Mouse (Mus musculus): Measurements from ENCODE around the gene Snrk. TPM values are rescaled to one million over a fixed set of nuclear protein-coding genes. Genes with fewer than 3 reads are reported as not detected.

Gene Snrk
- polyA plus RNA-seq, 1 experiment from 2014 or later = 52.9 TPM

- no peak overlapping the region for H3K4me2 ChIP-seq (ENCODE audit: low read depth, low read length)
- H3K9me3 ChIP-seq (replicated peaks; ENCODE audit: control insufficient read depth, low read length) = no peaks in the 10 kb centered on the region
- no peaks in the 10 kb centered on the region for H3K27me3 ChIP-seq (ENCODE audit: control insufficient read depth, insufficient read depth, low read length)
- peak overlapping the region; percentile 9; the same call in 1 of the 2 replicates for H3K9ac ChIP-seq (ENCODE audit: low read length)
- ATAC-seq (ENCODE audit: insufficient read depth, low FRiP score) = no peak
- WGBS = 8% methylated on average over 6 of the region's 6 CpGs
- no peaks in the 10 kb centered on the region for H3K36me3 ChIP-seq (ENCODE audit: control insufficient read depth, insufficient read depth, low read length)
- peak overlapping the region; percentile 43 for H3K27ac ChIP-seq (ENCODE audit: low read length)
- peaks cover 13% of the 10 kb centered on the region for H3K4me1 ChIP-seq (ENCODE audit: control insufficient read depth, insufficient read depth, low read length)
- H3K4me3 ChIP-seq (replicated peaks; ENCODE audit: low read length) = no peak overlapping the region
Observed at GRCm38 (mm10) chr9:122085055-122085454, 32.0 kb upstream of the Snrk start.

GRCm38 (mm10) chr9:122085550-122086205, 31.4 kb upstream of the Snrk start:
- no peaks in the 10 kb centered on the region for H3K9me3 ChIP-seq (replicated peaks; ENCODE audit: control insufficient read depth, low read length)
- H3K4me2 ChIP-seq (ENCODE audit: low read depth, low read length) = 0 out of 2 replicates have a peak overlapping the region, but pooled peaks have one; percentile 1
- H3K27ac ChIP-seq (ENCODE audit: low read length) = peak overlapping the region; percentile 43
- H3K4me1 ChIP-seq (ENCODE audit: control insufficient read depth, insufficient read depth, low read length) = peaks cover 13% of the 10 kb centered on the region
- no peaks in the 10 kb centered on the region for H3K27me3 ChIP-seq (ENCODE audit: control insufficient read depth, insufficient read depth, low read length)
- no peak overlapping the region for H3K9ac ChIP-seq (ENCODE audit: low read length)
- ATAC-seq (ENCODE audit: insufficient read depth, low FRiP score) = no peak
- no peak overlapping the region for H3K4me3 ChIP-seq (replicated peaks; ENCODE audit: low read length)
- 58% methylated on average over 3 of the region's 3 CpGs for WGBS
- no peaks in the 10 kb centered on the region for H3K36me3 ChIP-seq (ENCODE audit: control insufficient read depth, insufficient read depth, low read length)

- Histone ChIP-seq H3K4me3 (replicated peaks; ENCODE audit: low read length) (no peak overlapping the region), H3K9me3 (replicated peaks; ENCODE audit: control insufficient read depth, low read length) (no peaks in the 10 kb centered on the region), H3K9ac (ENCODE audit: low read length) (no peak overlapping the region), H3K27me3 (ENCODE audit: control insufficient read depth, insufficient read depth, low read length) (no peaks in the 10 kb centered on the region), H3K4me1 (ENCODE audit: control insufficient read depth, insufficient read depth, low read length) (peaks cover 22% of the 10 kb centered on the region), H3K27ac (ENCODE audit: low read length) (0 out of 2 replicates have a peak overlapping the region, but pooled peaks have one; percentile 7), H3K36me3 (ENCODE audit: control insufficient read depth, insufficient read depth, low read length) (no peaks in the 10 kb centered on the region), H3K4me2 (ENCODE audit: low read depth, low read length) (no peak overlapping the region)
- no peak for ATAC-seq (ENCODE audit: insufficient read depth, low FRiP score)
- WGBS = 88% methylated on average over 6 of the region's 6 CpGs
Observed at GRCm38 (mm10) chr9:122087086-122087485, 30.0 kb upstream of the Snrk start.

- no peak for ATAC-seq (ENCODE audit: insufficient read depth, low FRiP score)
- 56% methylated on average over 7 of the region's 7 CpGs for WGBS
- H3K9ac ChIP-seq (ENCODE audit: low read length) = no peak overlapping the region
- no peaks in the 10 kb centered on the region for H3K9me3 ChIP-seq (replicated peaks; ENCODE audit: control insufficient read depth, low read length)
- peaks cover 11% of the 10 kb centered on the region for H3K4me1 ChIP-seq (ENCODE audit: control insufficient read depth, insufficient read depth, low read length)
- H3K4me2 ChIP-seq (ENCODE audit: low read depth, low read length) = no peak overlapping the region
- H3K4me3 ChIP-seq (replicated peaks; ENCODE audit: low read length) = no peak overlapping the region
- H3K27me3 ChIP-seq (ENCODE audit: control insufficient read depth, insufficient read depth, low read length) = no peaks in the 10 kb centered on the region
- peak overlapping the region; percentile 60 for H3K27ac ChIP-seq (ENCODE audit: low read length)
- H3K36me3 ChIP-seq (ENCODE audit: control insufficient read depth, insufficient read depth, low read length) = no peaks in the 10 kb centered on the region
Observed at GRCm38 (mm10) chr9:122091171-122091570, 25.9 kb upstream of the Snrk start.

- no peak overlapping the region for H3K4me2 ChIP-seq (ENCODE audit: low read depth, low read length)
- peak; percentile 50; the same call in 1 of the 2 replicates for ATAC-seq (ENCODE audit: insufficient read depth, low FRiP score)
Observed at GRCm38 (mm10) chr9:122091782-122092228, 25.3 kb upstream of the Snrk start.

GRCm38 (mm10) chr9:122094171-122094570, 22.9 kb upstream of the Snrk start:
- Histone ChIP-seq H3K27me3 (ENCODE audit: control insufficient read depth, insufficient read depth, low read length) (no peaks in the 10 kb centered on the region), H3K4me3 (replicated peaks; ENCODE audit: low read length) (no peak overlapping the region), H3K27ac (ENCODE audit: low read length) (no peak overlapping the region), H3K9ac (ENCODE audit: low read length) (no peak overlapping the region), H3K36me3 (ENCODE audit: control insufficient read depth, insufficient read depth, low read length) (no peaks in the 10 kb centered on the region), H3K9me3 (replicated peaks; ENCODE audit: control insufficient read depth, low read length) (no peaks in the 10 kb centered on the region), H3K4me1 (ENCODE audit: control insufficient read depth, insufficient read depth, low read length) (peaks cover 15% of the 10 kb centered on the region), H3K4me2 (ENCODE audit: low read depth, low read length) (no peak overlapping the region)
- WGBS = 79% methylated on average over 1 of the region's 1 CpGs
- ATAC-seq (ENCODE audit: insufficient read depth, low FRiP score) = no peak

More at GRCm38 (mm10) chr9:122091782-122092228, 25.3 kb upstream of the Snrk start:
- H3K9ac ChIP-seq (ENCODE audit: low read length) = no peak overlapping the region
- H3K4me1 ChIP-seq (ENCODE audit: control insufficient read depth, insufficient read depth, low read length) = peaks cover 9% of the 10 kb centered on the region
- no peaks in the 10 kb centered on the region for H3K9me3 ChIP-seq (replicated peaks; ENCODE audit: control insufficient read depth, low read length)
- H3K27me3 ChIP-seq (ENCODE audit: control insufficient read depth, insufficient read depth, low read length) = no peaks in the 10 kb centered on the region
- WGBS = 12% methylated on average over 5 of the region's 5 CpGs
- H3K27ac ChIP-seq (ENCODE audit: low read length) = peak overlapping the region; percentile 60
- H3K36me3 ChIP-seq (ENCODE audit: control insufficient read depth, insufficient read depth, low read length) = no peaks in the 10 kb centered on the region
- no peak overlapping the region for H3K4me3 ChIP-seq (replicated peaks; ENCODE audit: low read length)

GRCm38 (mm10) chr9:122096822-122097511, 20.1 kb upstream of the Snrk start:
- no peak for ATAC-seq (ENCODE audit: insufficient read depth, low FRiP score)
- Histone ChIP-seq H3K9ac (ENCODE audit: low read length) (no peak overlapping the region), H3K4me3 (replicated peaks; ENCODE audit: low read length) (no peak overlapping the region), H3K27ac (ENCODE audit: low read length) (no peak overlapping the region), H3K4me1 (ENCODE audit: control insufficient read depth, insufficient read depth, low read length) (peaks cover 11% of the 10 kb centered on the region), H3K27me3 (ENCODE audit: control insufficient read depth, insufficient read depth, low read length) (no peaks in the 10 kb centered on the region), H3K9me3 (replicated peaks; ENCODE audit: control insufficient read depth, low read length) (no peaks in the 10 kb centered on the region), H3K36me3 (ENCODE audit: control insufficient read depth, insufficient read depth, low read length) (no peaks in the 10 kb centered on the region), H3K4me2 (ENCODE audit: low read depth, low read length) (no peak overlapping the region)
- 81% methylated on average over 5 of the region's 5 CpGs for WGBS

- Histone ChIP-seq H3K9ac (ENCODE audit: low read length) (0 out of 2 replicates have a peak overlapping the region, but pooled peaks have one; percentile 10), H3K36me3 (ENCODE audit: control insufficient read depth, insufficient read depth, low read length) (no peaks in the 10 kb centered on the region), H3K4me3 (replicated peaks; ENCODE audit: low read length) (no peak overlapping the region), H3K27me3 (ENCODE audit: control insufficient read depth, insufficient read depth, low read length) (no peaks in the 10 kb centered on the region), H3K9me3 (replicated peaks; ENCODE audit: control insufficient read depth, low read length) (no peaks in the 10 kb centered on the region), H3K4me2 (ENCODE audit: low read depth, low read length) (no peak overlapping the region), H3K27ac (ENCODE audit: low read length) (no peak overlapping the region), H3K4me1 (ENCODE audit: control insufficient read depth, insufficient read depth, low read length) (peaks cover 9% of the 10 kb centered on the region; the same call in 1 of the 2 replicates)
- WGBS = 61% methylated on average over 6 of the region's 6 CpGs
- ATAC-seq (ENCODE audit: insufficient read depth, low FRiP score) = no peak
Observed at GRCm38 (mm10) chr9:122097535-122097934, 19.5 kb upstream of the Snrk start.

- H3K4me1 ChIP-seq (ENCODE audit: control insufficient read depth, insufficient read depth, low read length) = peaks cover 9% of the 10 kb centered on the region; the same call in 1 of the 2 replicates
- no peak overlapping the region for H3K27ac ChIP-seq (ENCODE audit: low read length)
- H3K27me3 ChIP-seq (ENCODE audit: control insufficient read depth, insufficient read depth, low read length) = no peaks in the 10 kb centered on the region
- no peak overlapping the region for H3K9ac ChIP-seq (ENCODE audit: low read length)
- no peaks in the 10 kb centered on the region for H3K9me3 ChIP-seq (replicated peaks; ENCODE audit: control insufficient read depth, low read length)
- no peak overlapping the region for H3K4me3 ChIP-seq (replicated peaks; ENCODE audit: low read length)
- H3K36me3 ChIP-seq (ENCODE audit: control insufficient read depth, insufficient read depth, low read length) = no peaks in the 10 kb centered on the region
- ATAC-seq (ENCODE audit: insufficient read depth, low FRiP score) = peak; percentile 65; the same call in 1 of the 2 replicates
- H3K4me2 ChIP-seq (ENCODE audit: low read depth, low read length) = no peak overlapping the region
Observed at GRCm38 (mm10) chr9:122100584-122101127, 16.4 kb upstream of the Snrk start.
